7 mouse cellular contexts compared by ENCODE assay signal in the genomic region with DNA sequence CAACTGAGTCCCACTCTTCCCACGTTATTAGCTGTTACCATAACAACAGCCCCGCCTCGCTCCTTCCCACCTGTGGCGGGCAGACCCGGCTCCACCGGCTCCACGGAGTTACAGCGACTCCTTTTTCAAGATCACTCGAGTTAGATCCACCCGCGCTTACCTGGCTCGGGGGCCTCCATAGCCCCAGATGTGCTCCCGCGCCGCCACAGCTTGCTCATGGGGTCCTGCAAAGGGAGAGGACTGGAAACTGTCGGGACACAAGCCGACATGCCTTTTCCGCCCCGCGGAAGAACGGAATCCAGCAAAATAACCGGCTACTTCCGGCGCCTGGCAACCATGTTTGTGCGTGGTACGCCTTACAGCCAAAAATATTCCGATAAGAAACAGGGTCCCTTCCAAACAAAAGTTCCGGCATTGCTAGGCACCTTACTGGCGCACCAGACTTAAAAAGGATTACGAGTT. TPM values are rescaled to one million over a fixed set of nuclear protein-coding genes. Genes with fewer than 3 reads are reported as not detected.
DNase-seq lines count a peak whose midpoint lies in the region; ATAC-seq and TF ChIP-seq lines count a peak whose summit lies in the region.

No protein-coding gene starts in this region.

- H3K9ac ChIP-seq in embryonic facial prominence, embryonic 12.5 days: peak overlapping the region; percentile 69
- H3K9ac ChIP-seq in limb, embryonic 13.5 days: peak overlapping the region; percentile 79
- peak overlapping the region; percentile 69 for H3K9ac ChIP-seq in midbrain, embryonic 16.5 days (ENCODE audit: low read depth, low read length)

- WGBS in embryonic facial prominence, embryonic 12.5 days: under 1% methylated on average over 30 of the region's 30 CpGs
- WGBS in kidney, adult 2 months: under 1% methylated on average over 30 of the region's 30 CpGs
- under 1% methylated on average over 30 of the region's 30 CpGs for WGBS in limb, embryonic 13.5 days
- WGBS in midbrain, embryonic 16.5 days: under 1% methylated on average over 30 of the region's 30 CpGs

- peak; percentile 26 for TF ChIP-seq POLR2A in kidney, adult 2 months (IDR thresholded peaks at IDR 0.05; ENCODE audit: low read depth, low read length)

- no peak for TF ChIP-seq CTCF in kidney, adult 2 months (conservative IDR thresholded peaks at IDR 0.05; ENCODE audit: insufficient read depth, insufficient read length, low read depth, low read length)

- 0 out of 2 replicates have a peak, but pooled peaks cover under 1% of the 10 kb centered on the region for H3K36me3 ChIP-seq in embryonic facial prominence, embryonic 12.5 days
- no peaks in the 10 kb centered on the region for H3K36me3 ChIP-seq in kidney, adult 2 months (ENCODE audit: control insufficient read depth, insufficient read depth, low read length)
- peaks cover under 1% of the 10 kb centered on the region; the same call in 1 of the 2 replicates for H3K36me3 ChIP-seq in limb, embryonic 13.5 days
- H3K36me3 ChIP-seq in midbrain, embryonic 16.5 days (ENCODE audit: control insufficient read depth, insufficient read depth, low read length): no peaks in the 10 kb centered on the region

- ATAC-seq in embryonic facial prominence, embryonic 12.5 days (ENCODE audit: insufficient number of reproducible peaks, insufficient read depth, low FRiP score, low TSS enrichment): no peak
- peak; percentile 29; the same call in 1 of the 2 replicates for ATAC-seq in limb, embryonic 13.5 days (ENCODE audit: low FRiP score, low read depth)
- ATAC-seq in midbrain, embryonic 16.5 days: peak; percentile 4; the same call in 1 of the 2 replicates

- peak overlapping the region; percentile 73 for H3K4me3 ChIP-seq in embryonic facial prominence, embryonic 12.5 days
- H3K4me3 ChIP-seq in kidney, adult 2 months (ENCODE audit: insufficient read depth, low read depth, low read length): peak overlapping the region; percentile 89
- peak overlapping the region; percentile 76 for H3K4me3 ChIP-seq in limb, embryonic 13.5 days
- peak overlapping the region; percentile 74 for H3K4me3 ChIP-seq in midbrain, embryonic 16.5 days (ENCODE audit: low read depth, low read length)

- peak overlapping the region; percentile 70 for H3K27ac ChIP-seq in embryonic facial prominence, embryonic 12.5 days
- H3K27ac ChIP-seq in kidney, adult 2 months (ENCODE audit: insufficient read depth, low read depth, low read length): 0 out of 2 replicates have a peak overlapping the region, but pooled peaks have one; percentile 30
- peak overlapping the region; percentile 67; the same call in 1 of the 2 replicates for H3K27ac ChIP-seq in limb, embryonic 13.5 days
- H3K27ac ChIP-seq in midbrain, embryonic 16.5 days (ENCODE audit: low read length): peak overlapping the region; percentile 38; the same call in 1 of the 2 replicates

- H3K27me3 ChIP-seq in embryonic facial prominence, embryonic 12.5 days: no peaks in the 10 kb centered on the region
- H3K27me3 ChIP-seq in kidney, adult 2 months (replicated peaks; ENCODE audit: control insufficient read depth, insufficient read depth, low read length): no peaks in the 10 kb centered on the region
- no peaks in the 10 kb centered on the region for H3K27me3 ChIP-seq in limb, embryonic 13.5 days
- no peaks in the 10 kb centered on the region for H3K27me3 ChIP-seq in midbrain, embryonic 16.5 days (ENCODE audit: control insufficient read depth, insufficient read depth, low read depth, low read length)

- H3K4me1 ChIP-seq in embryonic facial prominence, embryonic 12.5 days: peaks cover 30% of the 10 kb centered on the region
- H3K4me1 ChIP-seq in kidney, adult 2 months (ENCODE audit: control insufficient read depth, insufficient read depth, low read length): peaks cover 4% of the 10 kb centered on the region; the same call in 1 of the 2 replicates
- H3K4me1 ChIP-seq in limb, embryonic 13.5 days: peaks cover 33% of the 10 kb centered on the region
- peaks cover 28% of the 10 kb centered on the region for H3K4me1 ChIP-seq in midbrain, embryonic 16.5 days (ENCODE audit: control insufficient read depth, insufficient read depth, low read length)

- H3K9me3 ChIP-seq in embryonic facial prominence, embryonic 12.5 days: no peaks in the 10 kb centered on the region
- no peaks in the 10 kb centered on the region for H3K9me3 ChIP-seq in limb, embryonic 13.5 days
- no peaks in the 10 kb centered on the region for H3K9me3 ChIP-seq in midbrain, embryonic 16.5 days (replicated peaks; ENCODE audit: control insufficient read depth, low read length, poor library complexity, severe bottlenecking)

- DNase-seq in adrenal gland, postnatal 25 days: peak; percentile 87
- peak; percentile 94 to 95 for DNase-seq in heart, adult 18-20 months
- peak; percentile 96 for DNase-seq in kidney, adult 2 months
- peak; percentile 87 to 91 for DNase-seq in spleen, postnatal 10 days (ENCODE audit: low spot score in 2 of 2)

- H3K4me2 ChIP-seq in embryonic facial prominence, embryonic 12.5 days (replicated peaks): peak overlapping the region; percentile 90
- peak overlapping the region; percentile 94 for H3K4me2 ChIP-seq in limb, embryonic 13.5 days (replicated peaks)
- H3K4me2 ChIP-seq in midbrain, embryonic 16.5 days (ENCODE audit: low read length): peak overlapping the region; percentile 88

RNA-seq across cellular contexts. Expression of gene Ino80b, which starts 0.3 kb away (rescaled TPM):
- total RNA-seq in adrenal gland, postnatal 25 days (2021): 24.3 and 31.3 TPM in 2 replicates
- polyA plus RNA-seq in embryonic facial prominence, embryonic 12.5 days (2016; fragmentation: Nextera tagmentation; extraction: Ambion mirVana): 17.9 and 21.4 TPM in 2 replicates
- total RNA-seq in heart, adult 18-20 months (2021): 10 to 100 TPM; 11.9 to 15.7 TPM
- 19.0 and 29.8 TPM in 2 replicates for polyA plus RNA-seq in kidney, adult 2 months (2012; rRNA removed)
- polyA plus RNA-seq in limb, embryonic 13.5 days (2015; fragmentation: Nextera tagmentation; extraction: Ambion mirVana): 12.4 and 12.8 TPM in 2 replicates
- 13.3 and 14.5 TPM in 2 replicates for polyA plus RNA-seq in midbrain, embryonic 16.5 days (2015; fragmentation: Nextera tagmentation; extraction: Ambion mirVana)

RNA-seq across cellular contexts. Expression of gene Wbp1, which starts 3.5 kb away (rescaled TPM):
- 92.3 and 118 TPM in 2 replicates for total RNA-seq in adrenal gland, postnatal 25 days (2021)
- 193 and 204 TPM in 2 replicates for polyA plus RNA-seq in embryonic facial prominence, embryonic 12.5 days (2016; fragmentation: Nextera tagmentation; extraction: Ambion mirVana)
- total RNA-seq in heart, adult 18-20 months (2021): 10 to 100 TPM; 68.8 to 74.6 TPM
- polyA plus RNA-seq in kidney, adult 2 months (2012; rRNA removed): 203 and 259 TPM in 2 replicates
- polyA plus RNA-seq in limb, embryonic 13.5 days (2015; fragmentation: Nextera tagmentation; extraction: Ambion mirVana): 161 and 169 TPM in 2 replicates
- 148 and 163 TPM in 2 replicates for polyA plus RNA-seq in midbrain, embryonic 16.5 days (2015; fragmentation: Nextera tagmentation; extraction: Ambion mirVana)

RNA-seq across cellular contexts. Expression of gene Mogs, which starts 9.6 kb away (rescaled TPM):
- 76.1 and 82.2 TPM in 2 replicates for total RNA-seq in adrenal gland, postnatal 25 days (2021)
- 54.9 and 55.2 TPM in 2 replicates for polyA plus RNA-seq in embryonic facial prominence, embryonic 12.5 days (2016; fragmentation: Nextera tagmentation; extraction: Ambion mirVana)
- total RNA-seq in heart, adult 18-20 months (2021): 10 to 100 TPM in 1 of 2 experiments, 1 to 10 TPM in 1; 9.3 to 10.3 TPM
- polyA plus RNA-seq in kidney, adult 2 months (2012; rRNA removed): 35.5 and 42.3 TPM in 2 replicates
- 42.7 and 45.4 TPM in 2 replicates for polyA plus RNA-seq in limb, embryonic 13.5 days (2015; fragmentation: Nextera tagmentation; extraction: Ambion mirVana)
- polyA plus RNA-seq in midbrain, embryonic 16.5 days (2015; fragmentation: Nextera tagmentation; extraction: Ambion mirVana): 20.9 and 21.6 TPM in 2 replicates

RNA-seq across cellular contexts. Expression of gene Rtkn, which starts 10.4 kb away (rescaled TPM):
- total RNA-seq in adrenal gland, postnatal 25 days (2021): 17.6 and 22.6 TPM in 2 replicates
- polyA plus RNA-seq in embryonic facial prominence, embryonic 12.5 days (2016; fragmentation: Nextera tagmentation; extraction: Ambion mirVana): 51.3 and 54.6 TPM in 2 replicates
- 1 to 10 TPM; 3.5 to 5.9 TPM for total RNA-seq in heart, adult 18-20 months (2021)
- 73.6 and 96.1 TPM in 2 replicates for polyA plus RNA-seq in kidney, adult 2 months (2012; rRNA removed)
- polyA plus RNA-seq in limb, embryonic 13.5 days (2015; fragmentation: Nextera tagmentation; extraction: Ambion mirVana): 64.7 and 74.1 TPM in 2 replicates
- polyA plus RNA-seq in midbrain, embryonic 16.5 days (2015; fragmentation: Nextera tagmentation; extraction: Ambion mirVana): 10.7 TPM in 2 replicates

RNA-seq across cellular contexts. Expression of gene Mrpl53, which starts 16.0 kb away (rescaled TPM):
- total RNA-seq in adrenal gland, postnatal 25 days (2021): 92.9 and 112 TPM in 2 replicates
- 132 and 139 TPM in 2 replicates for polyA plus RNA-seq in embryonic facial prominence, embryonic 12.5 days (2016; fragmentation: Nextera tagmentation; extraction: Ambion mirVana)
- 100 to 1,000 TPM; 124 to 135 TPM for total RNA-seq in heart, adult 18-20 months (2021)
- polyA plus RNA-seq in kidney, adult 2 months (2012; rRNA removed): 91.1 and 91.7 TPM in 2 replicates
- polyA plus RNA-seq in limb, embryonic 13.5 days (2015; fragmentation: Nextera tagmentation; extraction: Ambion mirVana): 134 and 138 TPM in 2 replicates
- 113 and 115 TPM in 2 replicates for polyA plus RNA-seq in midbrain, embryonic 16.5 days (2015; fragmentation: Nextera tagmentation; extraction: Ambion mirVana)
